10 mouse cellular contexts compared by ENCODE assay signal in genomic region chr1:43504235-43504634, GRCm38 (mm10). TPM values are rescaled to one million over a fixed set of nuclear protein-coding genes. Genes with fewer than 3 reads are reported as not detected.
DNase-seq lines count a peak whose midpoint lies in the region; ATAC-seq and TF ChIP-seq lines count a peak whose summit lies in the region.
"Had no signal": no experiment of that assay in that cellular context is flagged by ENCODE, and none has a peak within 500 bp of the region (broad histone marks: within the 10 kb centered on the region; RNA-seq: fewer than 3 reads in every experiment).

No protein-coding gene starts in this region.

- no peak for TF ChIP-seq CTCF in CH12.LX (conservative IDR thresholded peaks at IDR 0.05 in 1 of 2, IDR thresholded peaks at IDR 0.05 in 1 of 2; ENCODE audit: low read depth in 2 of 2, low read length in 2 of 2)

- no peak for TF ChIP-seq RAD21 in CH12.LX (IDR thresholded peaks at IDR 0.05; ENCODE audit: low read depth, low read length)

- TF ChIP-seq POLR2A in CH12.LX (IDR thresholded peaks at IDR 0.05; ENCODE audit: low read depth, low read length): no peak

- dilution Hi-C loops in CH12.LX (cut with MboI; ENCODE audit: extremely low pct_ligation_motif_present, extremely low pct_unique_long_range_greater_than_20kb, low sequenced_read_pairs): no loop called here

- H3K27ac ChIP-seq in hindbrain, embryonic 11.5 days (ENCODE audit: low read depth, low read length): no peak overlapping the region
- H3K27ac ChIP-seq in hindbrain, embryonic 10.5 days: no peak overlapping the region
- H3K27ac ChIP-seq in CH12.LX (ENCODE audit: insufficient read depth, low read depth): no peak overlapping the region
- peak overlapping the region; percentile 40; the same call in 1 of the 2 replicates for H3K27ac ChIP-seq in embryonic facial prominence, embryonic 14.5 days (replicated peaks; ENCODE audit: low read depth, low read length)
- no peak overlapping the region; the same call in 1 of the 2 replicates for H3K27ac ChIP-seq in midbrain, embryonic 13.5 days
- H3K27ac ChIP-seq: heart, embryonic 13.5 days had no signal

- peak; percentile 63 for ATAC-seq in hindbrain, embryonic 11.5 days (ENCODE audit: low FRiP score)
- peak; percentile 53; the same call in 1 of the 2 replicates for ATAC-seq in embryonic facial prominence, embryonic 14.5 days (ENCODE audit: low read depth)
- ATAC-seq in midbrain, embryonic 13.5 days: peak; percentile 91

- in situ Hi-C loops in CH12.LX (cut with MboI; ENCODE audit: low pct_ligation_motif_present, low pct_unique_long_range_greater_than_20kb, low sequenced_read_pairs): no loop called here

- 54% methylated on average over 4 of the region's 4 CpGs for WGBS in hindbrain, embryonic 11.5 days
- WGBS in hindbrain, embryonic 10.5 days: 62% methylated on average over 4 of the region's 4 CpGs
- 23% methylated on average over 4 of the region's 4 CpGs for WGBS in embryonic facial prominence, embryonic 14.5 days
- 6% methylated on average over 4 of the region's 4 CpGs for WGBS in midbrain, embryonic 13.5 days

- peak; percentile 9 for DNase-seq in hindbrain, embryonic 11.5 days (ENCODE audit: low spot score)
- no peak for DNase-seq in hindbrain, embryonic 10.5 days (ENCODE audit: low spot score)
- DNase-seq in CH12.LX (ENCODE audit: extremely low read depth): no peak
- DNase-seq in embryonic facial prominence, embryonic 14.5 days (ENCODE audit: low spot score): peak; percentile 83
- no peak for DNase-seq in yolk sac, embryonic 10.5 days (ENCODE audit: low spot score)
- no peak for DNase-seq in urinary bladder, postnatal 36 days (ENCODE audit: low spot score in 2 of 2)
- no peak for DNase-seq in thymus, postnatal 25 days
- DNase-seq: kidney, postnatal 36 days had no signal

- no peaks in the 10 kb centered on the region for H3K27me3 ChIP-seq in hindbrain, embryonic 11.5 days (ENCODE audit: control insufficient read depth, insufficient read depth, low read length)
- H3K27me3 ChIP-seq in hindbrain, embryonic 10.5 days (ENCODE audit: insufficient read depth, poor library complexity, severe bottlenecking): no peaks in the 10 kb centered on the region
- H3K27me3 ChIP-seq in CH12.LX (replicated peaks): no peaks in the 10 kb centered on the region
- no peaks in the 10 kb centered on the region for H3K27me3 ChIP-seq in embryonic facial prominence, embryonic 14.5 days (replicated peaks; ENCODE audit: control insufficient read depth, insufficient read depth, low read length)
- H3K27me3 ChIP-seq in midbrain, embryonic 13.5 days: peaks cover 26% of the 10 kb centered on the region
- H3K27me3 ChIP-seq: heart, embryonic 13.5 days had no signal

- H3K4me1 ChIP-seq in hindbrain, embryonic 11.5 days (replicated peaks; ENCODE audit: control insufficient read depth, insufficient read depth, low read length): no peaks in the 10 kb centered on the region
- peaks cover 33% of the 10 kb centered on the region for H3K4me1 ChIP-seq in hindbrain, embryonic 10.5 days (replicated peaks)
- H3K4me1 ChIP-seq in CH12.LX (ENCODE audit: control insufficient read depth in 1 of 2, insufficient read depth in 2 of 2): peaks cover 0 to 4% of the 10 kb centered on the region in 2 experiments; a peak in 1 of 4 replicates
- peaks cover 42% of the 10 kb centered on the region for H3K4me1 ChIP-seq in embryonic facial prominence, embryonic 14.5 days (ENCODE audit: control insufficient read depth, insufficient read depth, low read length)
- peaks cover 44% of the 10 kb centered on the region for H3K4me1 ChIP-seq in midbrain, embryonic 13.5 days (replicated peaks)

- no peak overlapping the region for H3K9ac ChIP-seq in hindbrain, embryonic 11.5 days (ENCODE audit: low read depth, low read length)
- H3K9ac ChIP-seq in CH12.LX (ENCODE audit: insufficient read depth, low read depth): no peak overlapping the region
- H3K9ac ChIP-seq in embryonic facial prominence, embryonic 14.5 days (ENCODE audit: low read depth, low read length): no peak overlapping the region
- no peak overlapping the region for H3K9ac ChIP-seq in midbrain, embryonic 13.5 days (replicated peaks)
- H3K9ac ChIP-seq: heart, embryonic 13.5 days had no signal

- H3K4me3 ChIP-seq in hindbrain, embryonic 11.5 days (ENCODE audit: low read depth, low read length): no peak overlapping the region
- H3K4me3 ChIP-seq in hindbrain, embryonic 10.5 days: no peak overlapping the region
- H3K4me3 ChIP-seq in CH12.LX (replicated peaks in 1 of 3; ENCODE audit: low read depth in 2 of 3, low read length in 2 of 3, poor library complexity in 1 of 3): no peak overlapping the region
- no peak overlapping the region for H3K4me3 ChIP-seq in embryonic facial prominence, embryonic 14.5 days (ENCODE audit: low read depth, low read length)
- H3K4me3 ChIP-seq in midbrain, embryonic 13.5 days (replicated peaks): no peak overlapping the region
- H3K4me3 ChIP-seq: heart, embryonic 13.5 days had no signal

- no peak overlapping the region for H3K4me2 ChIP-seq in hindbrain, embryonic 11.5 days (replicated peaks; ENCODE audit: low read depth, low read length)
- H3K4me2 ChIP-seq in CH12.LX (ENCODE audit: insufficient read depth, low read depth, poor library complexity, severe bottlenecking): no peak overlapping the region
- no peak overlapping the region for H3K4me2 ChIP-seq in embryonic facial prominence, embryonic 14.5 days (ENCODE audit: low read depth, low read length)
- H3K4me2 ChIP-seq in midbrain, embryonic 13.5 days (replicated peaks): no peak overlapping the region
- H3K4me2 ChIP-seq: heart, embryonic 13.5 days had no signal

- H3K79me2 ChIP-seq in CH12.LX (replicated peaks; ENCODE audit: control insufficient read depth, extremely low read depth, insufficient read depth, poor library complexity, severe bottlenecking): no peaks in the 10 kb centered on the region

- H3K36me3 ChIP-seq in hindbrain, embryonic 11.5 days (ENCODE audit: control insufficient read depth, insufficient read depth, low read length): no peaks in the 10 kb centered on the region
- peaks cover 12% of the 10 kb centered on the region for H3K36me3 ChIP-seq in hindbrain, embryonic 10.5 days
- peaks cover 0 to 1% of the 10 kb centered on the region in 2 experiments for H3K36me3 ChIP-seq in CH12.LX (replicated peaks in 1 of 2; ENCODE audit: control insufficient read depth in 1 of 2, insufficient read depth in 1 of 2, low read length in 1 of 2)
- H3K36me3 ChIP-seq in embryonic facial prominence, embryonic 14.5 days (ENCODE audit: control insufficient read depth, insufficient read depth, low read length): no peaks in the 10 kb centered on the region
- H3K36me3 ChIP-seq in midbrain, embryonic 13.5 days: no peaks in the 10 kb centered on the region

- no peak for TF ChIP-seq EP300 in CH12.LX (IDR thresholded peaks at IDR 0.05; ENCODE audit: low read length)

- H3K9me3 ChIP-seq in hindbrain, embryonic 11.5 days (ENCODE audit: control insufficient read depth, low read length): no peaks in the 10 kb centered on the region
- H3K9me3 ChIP-seq in hindbrain, embryonic 10.5 days: 0 out of 2 replicates have a peak, but pooled peaks cover 2% of the 10 kb centered on the region
- H3K9me3 ChIP-seq in CH12.LX (replicated peaks; ENCODE audit: low read length): no peaks in the 10 kb centered on the region
- no peaks in the 10 kb centered on the region for H3K9me3 ChIP-seq in embryonic facial prominence, embryonic 14.5 days (ENCODE audit: control insufficient read depth, low read length)
- no peaks in the 10 kb centered on the region for H3K9me3 ChIP-seq in midbrain, embryonic 13.5 days
- H3K9me3 ChIP-seq: heart, embryonic 13.5 days had no signal

TF ChIP-seq in CH12.LX, 34 proteins besides CTCF, POLR2A, EP300 and RAD21:
- TF ChIP-seq HCFC1 (IDR thresholded peaks at IDR 0.05; ENCODE audit: low read depth, low read length) (no peak), CHD1 (IDR thresholded peaks at IDR 0.05; ENCODE audit: low read depth, low read length) (no peak), MAFK (IDR thresholded peaks at IDR 0.05; ENCODE audit: insufficient replicate concordance, low read length) (peak; percentile 90; the same call in 1 of the 2 replicates), ZC3H11A (IDR thresholded peaks at IDR 0.05; ENCODE audit: low read depth, low read length) (no peak)

RNA-seq across cellular contexts. Expression of gene Nck2, which starts 59.9 kb away (rescaled TPM):
- polyA plus RNA-seq in hindbrain, embryonic 11.5 days (2014; fragmentation: Nextera tagmentation; extraction: Ambion mirVana): 31.9 and 35.5 TPM in 2 replicates
- polyA plus RNA-seq in hindbrain, embryonic 10.5 days (2016; fragmentation: Nextera tagmentation; extraction: Ambion mirVana): 39.5 and 40.8 TPM in 2 replicates
- total RNA-seq in CH12.LX (2012; rRNA removed) (6.4 and 7.6 TPM in 2 replicates), CH12.LX (2014; rRNA removed) (4.4 and 5.2 TPM in 2 replicates)
- 4.6 and 6.8 TPM in 2 replicates for polyA plus RNA-seq in CH12.LX (2012; ENCODE audit: insufficient read length, low read depth)
- 37.3 and 40.9 TPM in 2 replicates for polyA plus RNA-seq in embryonic facial prominence, embryonic 14.5 days (2014; fragmentation: Nextera tagmentation; extraction: Ambion mirVana)
- polyA plus RNA-seq in midbrain, embryonic 13.5 days (2015; fragmentation: Nextera tagmentation; extraction: Ambion mirVana): 31.8 and 35.4 TPM in 2 replicates

Comparison
In these comparisons a context has a peak if more than half of its experiments do, and no peak if none do; other contexts are left out.
1. DNase-seq: peak in hindbrain, embryonic 11.5 days (single experiment) and embryonic facial prominence, embryonic 14.5 days (single experiment); none in hindbrain, embryonic 10.5 days (single experiment), CH12.LX (single experiment), yolk sac, embryonic 10.5 days (single experiment), urinary bladder, postnatal 36 days (0 of 2) and thymus, postnatal 25 days (single experiment).
2. Peak in every context shown above with its lines, with median percentiles within 50 percentile points of each other: ATAC-seq.